Mouse (Mus musculus) left cerebral cortex, adult 18-20 months (tissue): ENCODE measurements around the gene 0610009B22Rik. TPM values are rescaled to one million over a fixed set of nuclear protein-coding genes. Genes with fewer than 3 reads are reported as not detected.
A peak's percentile ranks its signal among the peaks of the same experiment; 100 is the strongest.

ENCODE experiments used
- DNase-seq, 2 experiments: peaks; one replicate each; pipeline ENCODE4 v3.0.0; 2021 to 2022; ENCODE audit warnings: low spot score in 2 of 2, mixed read lengths in 1 of 2
- total RNA-seq, 2 experiments: library from RNA; stranded (reverse); gene quantifications; 2 replicates each; pipeline ENCODE4 v1.2.3; 2021

Gene 0610009B22Rik
- total RNA-seq, 2 experiments from 2014 or later, result 37.3 to 37.8 TPM

DNA sequence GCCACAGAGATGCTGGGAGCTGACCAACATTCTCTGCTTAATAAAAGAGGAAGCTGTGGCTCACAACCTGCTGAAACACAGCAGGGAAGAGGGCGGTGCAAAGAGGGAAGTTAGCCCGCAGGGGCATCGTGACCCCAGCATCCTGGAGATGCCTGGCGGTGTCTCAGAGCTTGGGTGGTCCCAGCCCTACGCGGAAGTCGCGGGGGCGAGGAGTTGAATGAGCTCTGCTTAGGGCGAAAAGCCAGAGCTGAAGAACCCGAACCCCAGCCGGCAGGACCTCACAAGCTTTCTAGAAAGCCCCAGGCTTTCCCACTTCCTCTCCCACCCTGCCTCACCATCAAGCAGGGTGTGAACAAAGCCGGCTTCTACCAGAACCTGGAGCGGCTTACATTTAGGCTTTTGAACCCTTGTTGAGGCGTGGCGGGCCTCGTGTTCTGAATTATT, 50.7 kb downstream of the 0610009B22Rik start:
- no peak for DNase-seq

DNA sequence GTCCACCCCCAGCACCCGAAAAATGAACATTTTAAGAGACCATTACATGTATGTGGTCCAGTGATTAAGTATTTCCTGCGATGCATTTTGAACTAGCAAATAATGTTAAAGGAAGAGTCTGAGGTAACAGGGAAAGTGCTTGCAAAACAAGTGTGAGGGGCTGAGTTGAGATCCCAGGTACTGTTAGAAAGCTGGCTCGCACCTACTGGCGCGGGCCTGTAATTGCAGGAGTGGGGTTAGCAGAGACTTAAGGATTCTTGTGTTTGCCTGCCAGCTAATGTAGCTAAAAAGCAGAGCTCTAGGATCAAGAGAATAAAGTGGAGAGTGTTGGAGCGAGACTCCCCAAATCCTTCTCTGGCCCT, 52.4 kb downstream of the 0610009B22Rik start:
- DNase-seq, result peak; percentile 56

DNA sequence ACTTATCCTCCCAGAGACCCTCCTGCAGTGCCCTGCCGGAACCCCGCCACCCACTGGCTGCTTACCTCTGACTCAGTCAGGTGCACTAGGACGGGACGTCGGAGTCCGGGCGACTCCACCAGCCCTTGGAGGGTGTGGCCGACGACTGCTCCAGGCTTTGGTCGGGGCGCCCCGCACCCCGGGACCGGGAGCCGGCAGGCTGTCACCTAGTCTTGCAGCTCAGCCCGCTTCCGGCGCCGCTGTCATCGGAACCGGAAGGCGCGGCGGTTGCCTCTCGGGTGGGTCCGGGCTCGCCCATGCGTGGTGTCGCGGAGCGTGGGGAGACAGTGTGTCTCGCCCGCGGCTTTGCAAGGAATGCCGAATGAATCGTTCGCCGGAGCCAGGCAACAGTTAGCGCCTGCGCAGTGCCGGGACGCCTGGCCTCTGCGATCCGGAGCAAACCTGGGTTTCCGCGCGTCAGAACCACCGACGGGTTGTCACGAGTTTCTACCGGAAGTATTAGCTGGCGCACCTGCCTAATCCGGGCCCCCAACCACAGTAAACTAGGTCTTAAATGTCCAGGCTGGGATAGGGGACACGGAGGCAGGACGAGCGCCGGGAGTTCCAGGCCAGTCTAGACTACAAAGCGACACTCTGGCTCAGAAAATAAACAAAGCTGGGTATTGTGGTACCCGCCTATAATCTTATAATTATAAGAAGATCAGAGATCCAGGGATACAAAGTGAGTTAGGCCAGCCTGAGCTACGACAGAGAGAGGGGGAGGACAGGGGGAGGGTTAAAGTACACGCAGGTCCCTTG, 53.0 kb downstream of the 0610009B22Rik start, which contains the start of gene Rmnd5b:
Rmnd5b (minus strand) TSS at position 372 of the 798 bp plus-strand sequence.
- DNase-seq, result peak; percentile 91 to 96

Other genes with a start within 250 kb of the 0610009B22Rik start
- gene Phykpl, start 104.1 kb downstream of the 0610009B22Rik start, total RNA-seq, result 1 to 10 TPM; 6.7 to 7.1 TPM
- gene Hnrnpab, start 82.0 kb downstream of the 0610009B22Rik start, total RNA-seq, result 100 to 1,000 TPM; 132 TPM
- gene Nhp2, start 69.1 kb downstream of the 0610009B22Rik start, total RNA-seq, result 10 to 100 TPM; 44.8 to 48.4 TPM
- 10 to 100 TPM; 59.9 to 60.3 TPM for gene Rmnd5b, start 53.0 kb downstream of the 0610009B22Rik start, total RNA-seq
- 10 to 100 TPM; 15.2 to 19.0 TPM for gene N4bp3, start 38.0 kb downstream of the 0610009B22Rik start, total RNA-seq
- gene D930048N14Rik, start 37.9 kb downstream of the 0610009B22Rik start, total RNA-seq, result 1 to 10 TPM; 2.1 to 2.2 TPM
- 10 to 100 TPM; 17.3 to 18.7 TPM for gene Sec24a, start 74.8 kb upstream of the 0610009B22Rik start, total RNA-seq
- gene Sar1b, start 74.8 kb upstream of the 0610009B22Rik start, total RNA-seq, result 10 to 100 TPM; 67.7 to 71.7 TPM
- 10 to 100 TPM; 65.4 to 70.5 TPM for gene Jade2, start 168.8 kb upstream of the 0610009B22Rik start, total RNA-seq